Mouse (Mus musculus) lung, postnatal 14 days (tissue): ENCODE measurements around the gene Dnajc9.

Experiments
- DNase-seq: peaks from one replicate; pipeline ENCODE4 v3.0.0; 2021

The Dnajc9 gene

DNA sequence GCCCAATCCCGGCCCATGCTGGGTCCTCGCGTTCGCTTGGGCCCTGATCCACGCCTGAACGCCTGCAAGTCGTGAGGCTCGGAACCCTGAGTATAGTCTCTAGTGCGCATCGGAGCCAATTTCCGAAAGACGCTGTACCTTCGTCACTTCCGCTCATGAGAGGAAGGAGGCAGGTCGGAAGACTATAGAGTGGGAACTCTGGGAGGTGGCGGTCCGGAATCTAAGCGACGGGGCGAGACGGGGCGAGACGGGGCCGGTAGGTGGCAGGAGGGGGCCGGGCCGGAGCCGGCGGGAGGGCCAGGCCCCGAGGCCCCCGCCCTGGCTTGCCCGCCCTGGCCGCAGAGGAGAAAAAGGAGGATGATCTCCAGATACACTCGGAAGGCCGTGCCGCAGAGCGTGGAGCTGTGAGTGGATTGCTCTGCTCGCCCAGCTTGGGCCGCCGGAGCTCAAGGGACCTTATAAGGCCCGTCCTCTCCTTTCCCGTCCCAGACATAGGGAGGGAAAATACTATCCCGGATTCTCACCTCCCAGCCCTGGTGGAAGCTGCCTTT lies 40.6 kb downstream of the Dnajc9 start, which contains the start of the genes Ecd and Fam149b:
Ecd (minus strand) TSS at position 131 of the 551 bp plus-strand sequence.
Fam149b (plus strand) TSS at position 172 of the 551 bp plus-strand sequence.
- peak; percentile 95 for DNase-seq

DNA sequence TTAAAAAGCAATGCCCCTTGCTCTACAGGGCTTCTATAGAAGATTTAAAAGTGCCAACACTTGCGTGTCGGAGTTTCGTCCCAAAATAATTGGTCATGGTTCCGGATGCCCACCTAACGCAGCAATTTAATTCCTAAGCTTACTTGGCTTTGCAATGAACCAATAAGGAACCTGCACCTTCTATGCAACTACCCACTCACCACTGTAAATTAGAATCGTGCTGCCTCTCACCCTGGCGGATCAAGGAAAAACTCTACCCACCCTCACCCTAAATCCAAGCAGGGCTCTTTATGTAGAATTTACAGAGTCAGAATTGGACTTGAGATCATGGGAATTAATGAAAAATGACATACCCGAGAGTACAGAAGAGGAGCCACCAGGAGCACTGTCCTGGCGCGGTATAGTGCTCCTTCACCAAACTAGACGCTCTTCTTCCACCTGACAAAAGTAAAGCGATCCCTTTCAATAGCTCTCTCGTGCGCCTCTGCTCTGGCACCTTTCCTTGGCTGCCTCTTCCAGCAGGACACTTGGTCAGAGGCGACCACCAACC lies 41.2 kb downstream of the Dnajc9 start:
- DNase-seq, result no peak

GRCm38 (mm10) chr14:20345885-20346284 lies 42.8 kb downstream of the Dnajc9 start:
- DNase-seq, result no peak

GRCm38 (mm10) chr14:20340866-20341265 lies 47.8 kb downstream of the Dnajc9 start:
- DNase-seq, result no peak

GRCm38 (mm10) chr14:20340149-20340548 lies 48.6 kb downstream of the Dnajc9 start:
- peak; percentile 31 for DNase-seq

DNA sequence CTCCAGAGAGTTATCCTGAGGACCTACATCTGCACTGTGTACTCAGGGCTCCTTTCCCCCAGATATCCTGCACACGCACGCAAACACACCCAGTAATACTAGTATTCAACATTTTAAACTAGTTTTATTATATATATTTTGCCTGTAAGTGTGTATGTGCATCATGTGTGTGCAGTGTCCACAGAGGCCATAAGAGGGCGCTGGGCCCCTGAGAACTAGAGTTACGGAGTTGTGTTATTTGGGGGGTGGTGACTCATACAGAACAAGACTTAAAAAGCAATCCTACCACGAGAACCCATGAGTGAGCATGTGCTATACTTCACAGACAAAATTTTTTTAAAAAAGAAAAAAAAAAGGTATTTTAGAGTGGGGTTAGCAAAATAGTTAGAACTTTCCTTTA lies 49.3 kb downstream of the Dnajc9 start:
- DNase-seq, result no peak
